Mouse (Mus musculus): ENCODE measurements around the gene Olfml2a. TPM values are rescaled to one million over a fixed set of nuclear protein-coding genes. Genes with fewer than 3 reads are reported as not detected.
A peak's percentile ranks its signal among the peaks of the same experiment; 100 is the strongest.
"Not testable (repeated sequence)": the region's sequence is repeated elsewhere in the genome, so short reads cannot be mapped to it uniquely, and the experiment has no call there.

The Olfml2a gene
- polyA plus RNA-seq, 1 experiment from 2014 or later: 6.8 TPM

DNA sequence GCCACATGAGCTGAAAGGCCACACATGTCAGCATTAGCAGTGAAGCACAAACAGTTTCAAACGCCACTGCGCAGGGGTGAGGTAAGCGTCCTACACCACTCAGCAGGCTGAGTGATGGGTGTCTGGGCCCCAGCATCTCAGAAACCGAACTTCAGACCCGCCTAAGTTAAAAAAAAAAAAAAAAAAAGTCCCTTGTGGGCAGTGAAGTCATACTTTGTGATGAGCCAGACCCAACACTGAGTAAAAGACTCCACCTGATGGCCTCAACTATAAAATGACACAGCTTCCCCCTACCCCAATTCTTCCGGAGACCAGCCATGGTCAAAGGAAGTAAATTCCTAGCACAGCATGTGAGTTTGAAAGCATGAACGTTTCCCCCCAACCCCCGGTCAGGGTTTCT lies 71.3 kb downstream of the Olfml2a start:
- ATAC-seq (ENCODE audit: insufficient number of reproducible peaks, low FRiP score): no peak
- WGBS: 53% methylated on average over 8 of the region's 8 CpGs
- H3K36me3 ChIP-seq: peaks cover 44% of the 10 kb centered on the region
- peak overlapping the region; percentile 91 for H3K4me2 ChIP-seq
- no peaks in the 10 kb centered on the region for H3K27me3 ChIP-seq (replicated peaks)
- no peaks in the 10 kb centered on the region for H3K9me3 ChIP-seq (replicated peaks)
- H3K27ac ChIP-seq (ENCODE audit: poor library complexity, severe bottlenecking): no peak overlapping the region
- peak overlapping the region; percentile 94 for H3K9ac ChIP-seq
- peaks cover 43% of the 10 kb centered on the region for H3K4me1 ChIP-seq (replicated peaks)
- peak overlapping the region; percentile 78 for H3K4me3 ChIP-seq

DNA sequence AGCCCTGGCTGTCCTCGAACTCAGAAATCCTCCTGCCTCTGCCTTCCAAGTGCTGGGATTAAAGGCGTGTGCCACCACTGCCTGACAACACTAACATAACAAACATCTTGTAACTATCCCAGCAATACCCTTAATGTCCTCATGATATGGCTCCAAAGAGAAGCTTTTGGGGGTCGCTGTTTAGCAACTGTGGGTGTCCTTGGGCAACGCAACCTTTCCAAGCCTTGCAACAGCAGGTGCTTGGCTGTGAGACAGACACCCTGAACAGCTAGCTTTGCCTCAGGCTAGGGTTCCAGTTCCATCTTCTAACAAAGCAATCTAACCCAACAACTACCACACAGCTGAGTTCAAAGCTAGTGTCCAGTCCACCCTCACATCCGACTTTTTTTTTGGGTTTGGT lies 71.7 kb downstream of the Olfml2a start:
- H3K36me3 ChIP-seq: peaks cover 44% of the 10 kb centered on the region
- peak overlapping the region; percentile 78 for H3K4me3 ChIP-seq
- peak overlapping the region; percentile 94 for H3K9ac ChIP-seq
- H3K27me3 ChIP-seq (replicated peaks): no peaks in the 10 kb centered on the region
- H3K9me3 ChIP-seq (replicated peaks): no peaks in the 10 kb centered on the region
- no peak for ATAC-seq (ENCODE audit: insufficient number of reproducible peaks, low FRiP score)
- H3K4me2 ChIP-seq: peak overlapping the region; percentile 91
- WGBS: 66% methylated on average over 5 of the region's 5 CpGs
- peaks cover 39% of the 10 kb centered on the region for H3K4me1 ChIP-seq (replicated peaks)
- H3K27ac ChIP-seq (ENCODE audit: poor library complexity, severe bottlenecking): no peak overlapping the region

DNA sequence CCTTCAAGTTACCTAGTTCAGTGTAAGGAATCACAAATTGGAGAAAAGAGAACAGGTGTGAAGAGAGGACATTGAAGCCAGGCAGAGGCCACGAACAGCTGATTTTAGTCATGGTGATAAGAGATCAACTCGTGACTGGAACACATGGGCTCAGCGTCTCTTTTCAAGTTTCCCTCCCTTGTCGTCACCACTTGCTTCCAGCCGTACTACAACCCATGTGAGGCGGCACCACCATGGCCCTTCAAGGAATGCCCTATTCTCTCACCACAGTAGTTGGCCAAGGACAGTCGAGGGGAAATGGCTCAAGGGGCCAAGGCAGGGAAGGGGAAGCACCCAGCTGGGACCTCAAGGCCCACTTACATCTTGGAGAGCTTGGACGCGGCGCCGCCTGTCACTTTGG lies 72.6 kb downstream of the Olfml2a start:
- H3K4me1 ChIP-seq (replicated peaks): peaks cover 46% of the 10 kb centered on the region
- ATAC-seq (ENCODE audit: insufficient number of reproducible peaks, low FRiP score): no peak
- no peaks in the 10 kb centered on the region for H3K27me3 ChIP-seq (replicated peaks)
- H3K4me3 ChIP-seq: peak overlapping the region; percentile 78
- WGBS: 0% methylated on average over 11 of the region's 11 CpGs
- peaks cover 44% of the 10 kb centered on the region for H3K36me3 ChIP-seq
- H3K9me3 ChIP-seq (replicated peaks): no peaks in the 10 kb centered on the region
- H3K4me2 ChIP-seq: peak overlapping the region; percentile 91
- H3K27ac ChIP-seq (ENCODE audit: poor library complexity, severe bottlenecking): peak overlapping the region; percentile 81
- peak overlapping the region; percentile 94 for H3K9ac ChIP-seq

DNA sequence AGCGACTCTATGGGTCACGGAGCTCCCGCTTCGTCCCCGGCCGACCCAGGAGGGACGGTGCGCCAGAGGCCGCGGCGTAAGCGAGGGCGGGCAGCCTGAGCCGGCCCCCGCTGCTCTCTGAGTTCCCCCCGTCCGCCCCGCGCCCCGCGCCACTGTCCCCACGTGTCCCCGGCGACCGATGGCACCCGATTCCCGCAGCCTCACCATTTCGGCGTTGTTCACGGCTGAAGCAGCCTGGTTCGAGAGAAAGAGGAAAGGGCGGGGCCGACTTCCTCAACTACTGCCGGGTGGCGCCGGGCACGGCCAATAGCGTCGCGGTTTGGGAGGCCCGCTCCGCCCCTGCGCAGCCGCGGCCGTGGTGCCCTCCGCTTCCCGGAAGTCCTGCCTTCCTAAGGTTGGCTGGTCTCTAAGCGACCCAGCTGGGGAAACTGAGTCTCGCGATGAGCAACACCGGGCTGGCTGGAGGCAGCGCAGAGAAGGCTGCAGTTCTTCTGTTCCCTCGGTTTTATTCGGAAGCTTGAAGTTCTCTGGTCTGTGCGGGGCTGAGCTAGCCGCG lies 73.2 kb downstream of the Olfml2a start, which contains the start of gene Arpc5l:
Arpc5l (plus strand) TSS at position 469 of the 556 bp plus-strand sequence.
- no peaks in the 10 kb centered on the region for H3K27me3 ChIP-seq (replicated peaks)
- H3K36me3 ChIP-seq: peaks cover 39% of the 10 kb centered on the region
- H3K4me1 ChIP-seq (replicated peaks): peaks cover 50% of the 10 kb centered on the region
- peak within 1 kb of the TSS; percentile 81 for H3K27ac ChIP-seq (ENCODE audit: poor library complexity, severe bottlenecking)
- peak within 1 kb of the TSS; percentile 78 for H3K4me3 ChIP-seq
- under 1% methylated on average over 58 of the region's 58 CpGs for WGBS
- peak; percentile 90 for ATAC-seq (ENCODE audit: insufficient number of reproducible peaks, low FRiP score)
- no peaks in the 10 kb centered on the region for H3K9me3 ChIP-seq (replicated peaks)
- peak within 1 kb of the TSS; percentile 91 for H3K4me2 ChIP-seq
- H3K9ac ChIP-seq: peak within 1 kb of the TSS; percentile 94

DNA sequence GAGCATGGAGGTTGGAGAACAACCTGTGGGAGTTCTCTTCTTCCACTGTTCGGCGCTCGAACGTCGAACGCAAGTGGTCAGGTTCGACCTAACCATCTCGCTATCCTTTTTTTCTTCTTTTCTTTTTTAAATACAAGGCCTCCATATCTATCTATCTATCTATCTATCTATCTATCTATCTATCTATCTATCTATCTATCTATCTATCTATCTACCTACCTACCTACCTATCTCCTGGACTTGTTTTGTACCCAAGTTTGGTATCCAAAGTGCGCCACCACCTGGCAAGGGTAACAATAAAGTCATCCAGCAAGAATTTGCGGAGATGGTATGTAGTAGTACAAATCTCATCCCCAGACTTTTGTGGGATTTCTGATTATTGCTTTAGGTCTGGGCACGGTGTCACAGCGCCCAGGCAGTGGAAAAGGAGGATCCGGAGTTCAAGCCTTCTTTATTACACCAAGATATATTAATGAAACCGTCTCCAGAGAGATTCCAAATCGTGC lies 73.8 kb downstream of the Olfml2a start, which contains the start of gene Rpl35:
Rpl35 (minus strand) TSS at position 51 of the 506 bp plus-strand sequence.
- peak within 1 kb of the TSS; percentile 78 for H3K4me3 ChIP-seq
- H3K36me3 ChIP-seq: peaks cover 32% of the 10 kb centered on the region
- peaks cover 51% of the 10 kb centered on the region for H3K4me1 ChIP-seq (replicated peaks)
- ATAC-seq (ENCODE audit: insufficient number of reproducible peaks, low FRiP score): no peak
- peak within 1 kb of the TSS; percentile 91 for H3K4me2 ChIP-seq
- H3K9ac ChIP-seq: peak within 1 kb of the TSS; percentile 94
- no peaks in the 10 kb centered on the region for H3K27me3 ChIP-seq (replicated peaks)
- no peaks in the 10 kb centered on the region for H3K9me3 ChIP-seq (replicated peaks)
- H3K27ac ChIP-seq (ENCODE audit: poor library complexity, severe bottlenecking): peak within 1 kb of the TSS; percentile 81
- WGBS: 12% methylated on average over 15 of the region's 15 CpGs

DNA sequence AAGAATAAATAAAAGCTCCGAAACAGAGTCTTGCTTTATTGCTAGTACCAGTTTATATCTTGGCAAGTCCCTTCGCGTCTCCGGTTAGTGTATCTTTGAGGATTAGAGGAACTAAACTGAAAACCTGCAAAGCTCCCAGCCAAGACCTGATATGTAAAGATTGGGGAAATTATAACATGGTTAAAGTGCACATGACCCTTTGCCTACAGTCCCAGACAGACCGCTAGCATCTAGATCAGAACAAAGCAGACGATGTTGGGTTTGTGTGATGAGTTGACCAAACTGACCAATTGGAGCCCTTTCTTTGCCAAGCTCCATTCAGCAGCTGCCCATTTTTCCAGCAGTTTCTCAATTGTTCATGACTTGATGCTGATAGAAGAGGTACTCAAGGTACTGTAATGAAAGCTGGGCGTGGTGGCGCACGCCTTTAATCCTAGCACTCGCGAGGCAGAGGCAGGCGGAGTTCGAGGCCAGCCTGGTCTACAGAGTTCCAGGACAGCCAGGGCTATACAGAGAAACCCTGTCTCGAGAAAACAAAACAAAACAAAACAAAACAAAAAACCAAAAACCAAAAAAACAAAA lies 74.5 kb downstream of the Olfml2a start:
- H3K36me3 ChIP-seq: peaks cover 27% of the 10 kb centered on the region
- H3K9me3 ChIP-seq (replicated peaks): no peaks in the 10 kb centered on the region
- no peak for ATAC-seq (ENCODE audit: insufficient number of reproducible peaks, low FRiP score)
- H3K4me2 ChIP-seq: peak overlapping the region; percentile 91
- H3K27me3 ChIP-seq (replicated peaks): no peaks in the 10 kb centered on the region
- 0 out of 2 replicates have a peak overlapping the region, but pooled peaks have one; percentile 78 for H3K9ac ChIP-seq
- H3K4me1 ChIP-seq (replicated peaks): peaks cover 55% of the 10 kb centered on the region
- peak overlapping the region; percentile 78 for H3K4me3 ChIP-seq
- 87% methylated on average over 14 of the region's 14 CpGs for WGBS
- no peak overlapping the region for H3K27ac ChIP-seq (ENCODE audit: poor library complexity, severe bottlenecking)

DNA sequence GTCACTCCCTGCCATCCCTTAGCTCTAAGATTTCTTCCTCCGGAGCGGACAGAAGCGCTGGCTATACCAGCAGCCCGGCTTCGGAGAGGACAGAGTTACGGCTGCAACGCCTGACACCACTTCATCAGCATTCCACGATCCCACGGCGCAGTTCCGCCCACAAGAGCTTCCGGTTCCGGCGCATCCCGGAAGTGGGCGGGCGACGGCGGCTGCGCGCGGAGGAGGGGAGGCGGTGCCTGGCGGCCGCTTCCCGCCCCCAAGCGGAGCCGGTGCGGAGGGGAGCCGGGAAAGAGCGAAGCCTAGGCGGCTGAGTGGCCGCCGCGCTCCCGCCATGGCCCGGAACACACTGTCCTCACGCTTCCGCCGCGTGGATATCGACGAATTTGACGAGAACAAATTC lies 76.1 kb downstream of the Olfml2a start:
- Histone ChIP-seq H3K4me2 (peak overlapping the region; percentile 98), H3K27me3 (replicated peaks) (no peaks in the 10 kb centered on the region), H3K4me3 (peak overlapping the region; percentile 94), H3K9ac (peak overlapping the region; percentile 94), H3K27ac (ENCODE audit: poor library complexity, severe bottlenecking) (peak overlapping the region; percentile 86), H3K4me1 (replicated peaks) (peaks cover 56% of the 10 kb centered on the region), H3K9me3 (replicated peaks) (no peaks in the 10 kb centered on the region), H3K36me3 (peaks cover 22% of the 10 kb centered on the region)
- 0% methylated on average over 43 of the region's 44 CpGs for WGBS
- ATAC-seq (ENCODE audit: insufficient number of reproducible peaks, low FRiP score): peak; percentile 88

DNA sequence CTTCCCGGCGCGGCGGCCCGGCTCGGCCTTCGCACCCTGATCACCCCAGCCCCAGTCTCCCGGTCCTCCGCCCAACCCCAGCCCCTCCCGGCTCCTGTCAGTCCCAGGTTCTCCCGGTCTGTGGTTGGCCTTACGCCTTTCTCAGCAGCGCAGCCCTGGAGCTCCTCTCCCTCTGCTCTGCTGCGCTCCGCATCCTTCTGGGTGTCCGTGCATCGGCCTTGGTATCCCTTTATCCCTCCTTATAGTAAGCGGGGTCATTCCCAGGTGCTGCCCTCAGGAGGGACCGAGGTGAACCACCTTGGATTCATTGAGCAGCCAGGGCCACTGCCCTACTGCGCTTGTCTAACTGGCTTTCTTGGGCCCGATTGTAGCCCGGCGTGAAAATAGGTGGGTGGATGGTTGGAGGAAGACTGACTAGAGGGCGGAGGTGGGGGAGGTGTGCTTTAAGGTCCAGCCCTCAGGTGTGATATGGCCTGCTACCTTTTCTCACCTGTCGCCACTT lies 76.6 kb downstream of the Olfml2a start:
- Histone ChIP-seq H3K9ac (peak overlapping the region; percentile 94), H3K4me3 (peak overlapping the region; percentile 94), H3K27ac (ENCODE audit: poor library complexity, severe bottlenecking) (peak overlapping the region; percentile 86), H3K4me2 (peak overlapping the region; percentile 98), H3K27me3 (replicated peaks) (no peaks in the 10 kb centered on the region), H3K9me3 (replicated peaks) (no peaks in the 10 kb centered on the region), H3K4me1 (replicated peaks) (peaks cover 51% of the 10 kb centered on the region), H3K36me3 (peaks cover 21% of the 10 kb centered on the region)
- WGBS: 1% methylated on average over 25 of the region's 25 CpGs
- peak; percentile 48 for ATAC-seq (ENCODE audit: insufficient number of reproducible peaks, low FRiP score)

DNA sequence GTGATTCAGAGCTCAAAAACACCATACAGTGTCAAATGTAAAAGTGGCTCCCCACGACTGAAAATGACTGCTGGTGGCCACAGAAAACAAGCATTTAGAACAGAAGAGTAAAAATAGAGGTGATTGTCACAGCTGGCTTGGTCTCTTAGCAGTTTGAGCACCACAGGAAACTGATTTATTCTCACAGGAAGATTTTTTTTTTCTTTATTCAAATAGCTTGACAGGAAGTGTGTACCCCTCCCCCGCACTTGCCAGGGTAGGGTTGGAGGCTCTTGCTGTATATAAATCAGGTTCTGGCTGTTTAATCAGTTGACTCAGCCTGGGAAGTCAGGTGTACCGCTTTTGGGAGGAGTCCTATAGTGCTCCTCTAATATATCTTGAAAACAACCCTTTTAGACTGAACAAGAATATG lies 77.2 kb downstream of the Olfml2a start:
- Histone ChIP-seq H3K36me3 (peaks cover 21% of the 10 kb centered on the region), H3K9me3 (replicated peaks) (no peaks in the 10 kb centered on the region), H3K27me3 (replicated peaks) (no peaks in the 10 kb centered on the region), H3K4me3 (peak overlapping the region; percentile 94), H3K4me1 (replicated peaks) (peaks cover 46% of the 10 kb centered on the region), H3K27ac (ENCODE audit: poor library complexity, severe bottlenecking) (peak overlapping the region; percentile 86; the same call in 1 of the 2 replicates), H3K4me2 (peak overlapping the region; percentile 98), H3K9ac (peak overlapping the region; percentile 94)
- ATAC-seq (ENCODE audit: insufficient number of reproducible peaks, low FRiP score): no peak
- WGBS: 25% methylated on average over 3 of the region's 3 CpGs

DNA sequence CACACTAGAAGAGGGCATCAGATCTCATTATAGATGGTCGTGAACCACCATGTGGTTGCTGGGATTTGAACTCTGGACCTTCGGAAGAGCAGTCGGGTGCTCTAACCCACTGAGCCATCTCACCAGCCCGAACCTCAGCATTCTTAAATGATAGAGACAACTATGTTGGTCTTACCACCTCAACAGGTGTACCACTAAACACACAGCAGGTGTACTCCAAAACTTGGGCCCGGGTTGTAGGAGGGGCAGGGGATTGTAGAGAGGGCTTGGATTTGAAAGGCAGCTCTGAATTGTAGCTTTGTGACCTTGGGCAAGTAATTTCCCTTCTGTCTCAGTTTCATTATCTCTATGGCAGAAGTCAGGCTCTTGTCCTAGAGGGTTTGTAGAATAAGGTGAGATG lies 78.4 kb downstream of the Olfml2a start:
- not testable (repeated sequence) for ATAC-seq (ENCODE audit: insufficient number of reproducible peaks, low FRiP score); H3K9ac ChIP-seq; H3K4me3 ChIP-seq; H3K27ac ChIP-seq (ENCODE audit: poor library complexity, severe bottlenecking); H3K4me2 ChIP-seq; H3K9me3 ChIP-seq (replicated peaks); H3K27me3 ChIP-seq (replicated peaks)
- peaks cover 42% of the 10 kb centered on the region for H3K4me1 ChIP-seq (replicated peaks)
- WGBS: 91% methylated on average over 5 of the region's 5 CpGs
- peaks cover 33% of the 10 kb centered on the region for H3K36me3 ChIP-seq

DNA sequence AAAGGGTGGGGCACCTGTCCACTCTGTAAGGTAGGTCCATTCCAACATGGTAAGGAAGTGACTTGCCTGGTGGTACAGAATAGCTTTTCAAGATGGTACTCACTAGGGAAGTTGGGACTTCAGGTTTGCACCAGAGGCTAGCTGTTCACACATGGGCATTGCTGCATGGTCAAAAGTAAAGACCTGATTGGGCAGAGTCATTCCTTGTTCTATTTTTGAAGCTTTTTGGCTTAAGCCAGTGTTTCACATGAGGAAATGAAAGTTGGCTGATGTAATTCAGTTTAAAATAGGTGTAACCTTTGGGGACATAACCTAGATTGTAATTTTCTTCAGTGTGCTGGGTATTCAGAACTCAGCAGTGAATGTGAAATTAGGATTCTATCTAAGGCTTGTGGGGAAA lies 79.5 kb downstream of the Olfml2a start:
- Histone ChIP-seq H3K27ac (ENCODE audit: poor library complexity, severe bottlenecking) (no peak overlapping the region), H3K4me3 (no peak overlapping the region), H3K4me2 (no peak overlapping the region), H3K9me3 (replicated peaks) (no peaks in the 10 kb centered on the region), H3K36me3 (peaks cover 43% of the 10 kb centered on the region), H3K9ac (no peak overlapping the region), H3K4me1 (replicated peaks) (peaks cover 35% of the 10 kb centered on the region), H3K27me3 (replicated peaks) (no peaks in the 10 kb centered on the region)
- ATAC-seq (ENCODE audit: insufficient number of reproducible peaks, low FRiP score): no peak

All from heart, embryonic 12.5 days (tissue).